Mouse (Mus musculus): ENCODE data around the gene Stk38l.

GRCm38 (mm10) chr6:146686463-146687196 lies 38.2 kb upstream of the Stk38l start:
- TF ChIP-seq POLR2A (IDR thresholded peaks at IDR 0.05; ENCODE audit: insufficient read depth, low read depth, low read length) (no peak), CTCF (IDR thresholded peaks at IDR 0.05; ENCODE audit: insufficient read depth, low read depth, low read length) (no peak)

Measured in olfactory bulb, adult 2 months (tissue).